Mouse (Mus musculus): ENCODE measurements at regions not wholly inside any gene's neighbourhood (a gene's known extent, or its start where the extent isn't known, plus 50 kb on each side); places are given as distances from the start of the nearest gene placed in this dataset.

DNA sequence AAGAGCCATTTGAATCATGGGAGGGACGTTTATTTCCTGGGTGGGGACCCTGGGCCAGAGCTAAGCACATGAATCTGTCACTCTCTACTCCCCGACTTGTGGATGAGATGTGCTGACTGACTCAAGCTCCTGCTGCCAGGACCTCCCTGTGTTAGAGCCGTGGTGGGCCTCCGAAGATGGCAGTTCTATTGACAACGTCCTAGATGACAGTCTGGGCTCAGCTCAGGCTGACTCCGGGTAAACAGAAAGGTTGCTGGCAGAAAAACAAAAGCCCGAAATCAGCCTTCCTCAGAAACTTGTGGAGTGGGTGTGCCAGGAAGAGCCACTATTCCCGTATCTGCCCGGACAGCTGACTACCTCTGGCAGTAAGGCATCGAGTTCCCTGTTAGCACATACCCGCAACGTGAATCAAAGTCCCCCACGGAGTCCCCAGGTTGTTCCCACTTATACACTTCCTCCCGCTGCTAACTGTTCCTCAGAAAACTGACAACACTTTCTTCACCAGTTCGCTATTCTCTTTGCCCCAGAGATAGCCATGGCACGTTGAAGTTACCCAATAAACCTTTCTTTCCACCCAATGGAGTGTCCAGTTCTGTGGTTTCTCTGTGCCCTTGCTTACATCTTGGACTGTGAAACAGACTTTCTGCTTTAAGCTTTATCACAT is 76.6 kb upstream of the Haao start:
- no peak for DNase-seq

DNA sequence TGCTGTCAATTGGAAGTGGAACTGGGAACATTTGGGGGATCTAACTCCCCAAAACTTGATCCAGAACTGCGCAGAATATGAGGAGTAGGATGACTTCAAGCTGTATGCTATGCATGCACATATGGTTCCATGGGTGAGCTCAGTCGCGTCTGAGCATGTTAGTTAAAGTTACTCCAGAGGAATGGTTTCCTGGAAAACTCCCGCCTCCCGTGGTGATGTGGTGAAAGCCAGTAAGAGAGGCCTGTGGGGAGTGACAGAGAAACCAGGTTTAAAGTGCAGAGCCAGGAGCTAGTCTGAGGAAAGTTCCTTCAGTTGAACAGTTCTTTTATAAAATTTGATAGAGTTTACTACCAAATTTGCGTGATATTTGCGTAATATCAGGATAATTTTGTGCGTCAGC is 73.1 kb upstream of the Haao start:
- no peak for DNase-seq

DNA sequence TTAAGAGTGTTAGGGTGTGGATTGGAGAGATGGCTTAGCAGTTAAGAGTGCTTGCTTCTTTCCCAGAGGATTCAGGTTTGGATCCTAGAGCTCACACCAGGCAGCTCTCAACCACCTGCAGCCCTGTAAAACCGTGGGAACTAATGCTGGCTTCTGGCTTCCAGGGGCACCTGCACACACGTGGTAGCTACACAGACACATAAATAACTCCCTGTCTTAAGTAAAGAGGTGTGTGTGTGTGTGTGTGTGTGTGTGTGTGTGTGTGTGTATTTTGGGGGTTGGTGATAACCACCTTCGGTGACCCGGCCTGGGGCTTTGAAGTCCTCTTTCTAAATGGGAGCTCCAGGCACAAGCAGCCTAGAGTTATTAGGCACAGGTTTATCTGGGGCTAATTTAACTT is 72.5 kb upstream of the Haao start:
- DNase-seq, result no peak

DNA sequence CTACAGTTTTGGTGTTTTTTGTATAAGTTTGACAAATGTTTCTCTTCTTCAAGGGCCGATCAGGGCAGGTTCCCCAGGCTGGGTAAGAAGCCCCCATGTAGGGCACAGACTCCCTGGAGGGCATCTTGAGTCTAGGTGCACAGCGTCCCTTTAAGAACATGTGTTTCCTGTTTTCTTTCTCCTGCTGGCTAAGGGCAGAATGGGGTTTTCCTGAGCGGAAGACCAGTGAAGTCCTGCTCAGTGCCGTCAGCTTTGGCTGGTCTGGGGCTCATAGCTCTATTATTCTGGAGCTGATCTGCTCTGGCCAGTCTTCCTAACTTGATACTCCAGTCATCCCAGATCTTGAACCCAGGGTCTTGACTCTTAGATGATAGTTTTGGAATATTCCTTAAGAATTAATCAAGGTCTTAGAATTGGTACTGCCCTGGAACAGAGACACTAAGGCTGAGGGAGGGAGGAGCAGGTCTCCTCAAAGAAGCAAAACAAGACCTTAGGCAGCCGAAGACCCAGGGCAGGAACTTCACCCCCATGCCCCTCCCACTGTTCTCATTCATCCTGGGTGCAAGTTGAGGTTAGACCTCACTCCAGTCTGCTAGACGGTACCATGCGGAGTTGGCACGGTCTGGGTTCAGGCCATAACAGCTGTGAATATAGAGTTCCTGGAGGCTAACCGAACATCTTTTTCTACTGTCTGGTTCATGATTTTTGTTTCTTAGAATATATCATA is 70.8 kb upstream of the Haao start:
- DNase-seq, result no peak

DNA sequence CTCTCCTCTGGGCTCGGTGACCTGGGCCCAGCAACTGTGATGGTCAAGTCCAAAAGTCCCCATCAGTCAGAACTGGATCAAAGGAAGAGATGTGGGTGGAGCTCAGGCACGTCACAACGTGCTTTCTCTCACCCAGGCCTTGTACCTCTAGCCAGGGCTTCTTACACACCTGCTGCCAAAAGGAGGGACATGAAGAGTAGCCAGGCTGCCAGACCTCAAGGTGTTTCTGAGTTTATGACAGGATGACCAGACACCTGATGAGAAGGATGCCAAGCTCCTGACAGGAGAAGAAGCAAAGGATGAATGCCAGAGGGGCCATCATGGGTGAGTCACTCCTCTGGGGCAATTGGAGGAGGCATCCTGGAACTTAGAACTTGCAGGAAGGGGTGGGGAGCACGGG is 70.0 kb upstream of the Haao start:
- DNase-seq, result peak; percentile 4

DNA sequence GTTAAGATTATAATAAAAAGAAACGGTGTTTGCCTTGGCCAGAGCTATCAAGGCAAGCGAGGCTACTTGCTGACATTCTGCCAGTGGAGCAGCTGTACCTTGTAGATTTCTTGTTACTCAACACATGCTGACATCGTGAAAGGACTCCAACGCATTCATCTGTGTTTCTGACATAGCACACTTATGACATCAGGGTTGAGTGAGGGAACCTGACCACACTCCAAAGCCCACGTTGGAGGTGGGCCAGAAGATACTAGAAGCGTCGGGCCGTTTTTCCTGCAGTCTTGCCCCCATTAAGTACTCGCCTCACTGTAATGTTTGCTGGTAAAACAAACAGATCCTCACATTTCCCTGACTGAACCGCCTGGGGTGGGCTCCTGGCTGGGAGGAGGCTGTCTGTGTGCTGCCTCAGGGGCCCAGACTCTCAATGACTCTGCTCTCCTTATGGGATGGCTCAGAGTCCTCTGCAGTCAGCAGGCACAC is 69.0 kb upstream of the Haao start:
- peak; percentile 15 for DNase-seq

DNA sequence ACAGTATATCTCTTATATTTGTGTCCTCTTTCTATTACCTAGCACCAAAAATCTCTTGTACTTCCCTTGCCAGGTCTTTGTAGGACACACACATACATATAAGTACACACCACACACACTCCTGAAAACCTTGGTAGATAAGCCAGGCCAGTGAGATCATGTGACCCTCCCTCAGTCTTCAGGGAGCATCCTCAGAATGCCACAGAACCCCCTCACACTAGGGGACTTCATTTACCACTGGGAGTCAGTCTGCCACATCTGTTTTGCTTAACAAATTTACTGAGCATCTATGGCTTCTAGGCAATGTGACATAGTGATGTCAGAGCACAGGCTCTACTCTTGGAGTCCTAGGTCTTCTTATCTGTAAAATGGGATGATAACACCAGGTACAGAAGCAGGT is 67.3 kb upstream of the Haao start:
- DNase-seq, result peak; percentile 2

DNA sequence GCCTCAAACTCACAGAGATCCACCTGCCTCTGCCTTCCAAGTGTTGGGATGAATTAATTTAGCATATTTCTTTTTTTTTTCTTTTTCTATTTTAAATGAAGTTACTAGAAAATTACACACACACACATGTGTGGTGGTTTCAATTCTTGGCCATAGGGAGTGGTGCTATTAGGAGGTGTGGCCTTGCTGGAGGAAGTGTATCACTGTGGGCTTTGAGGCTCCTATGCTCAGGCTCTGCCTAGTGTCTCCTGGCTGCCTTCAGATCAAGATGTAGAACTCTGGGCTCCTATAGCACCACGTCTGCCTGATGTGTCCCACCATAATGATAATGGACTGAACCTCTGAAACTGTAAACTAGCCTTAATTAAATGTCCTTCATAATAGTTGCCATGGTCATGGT is 66.8 kb upstream of the Haao start:
- DNase-seq, result no peak

DNA sequence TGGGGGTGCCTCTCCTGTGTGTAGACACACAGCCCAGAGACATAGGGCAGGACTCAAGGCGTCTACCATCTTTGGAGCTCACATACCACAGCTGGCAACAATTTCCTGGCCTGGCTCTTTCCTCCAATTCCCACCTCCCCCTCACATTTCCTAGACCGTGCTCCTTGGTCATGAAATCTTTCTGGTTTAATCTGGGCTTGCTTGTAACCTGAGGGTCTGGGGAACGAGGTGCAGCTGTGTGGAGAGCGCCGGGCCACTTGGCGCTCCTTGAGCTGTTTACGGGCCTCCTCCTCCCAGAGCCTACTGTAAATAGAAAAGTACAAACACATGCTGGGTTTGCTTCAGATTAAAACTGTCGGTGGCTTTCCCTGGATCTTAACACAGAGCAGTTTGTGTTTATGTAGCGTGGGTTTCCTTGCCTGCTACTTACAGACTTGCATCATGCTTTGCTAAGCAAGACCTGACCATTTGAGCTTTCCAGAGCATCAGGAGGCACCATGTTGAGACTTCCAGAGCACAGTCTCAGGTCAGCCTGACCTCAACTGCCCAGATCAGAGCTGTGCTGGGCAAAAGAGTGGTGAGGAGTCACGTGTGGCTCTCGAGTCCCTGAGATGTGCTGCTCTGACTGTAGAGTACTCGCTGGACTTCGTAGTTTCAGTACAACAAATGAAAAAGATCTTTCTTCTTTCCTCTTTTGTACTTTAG is 66.1 kb upstream of the Haao start:
- DNase-seq, result peak; percentile 1

DNA sequence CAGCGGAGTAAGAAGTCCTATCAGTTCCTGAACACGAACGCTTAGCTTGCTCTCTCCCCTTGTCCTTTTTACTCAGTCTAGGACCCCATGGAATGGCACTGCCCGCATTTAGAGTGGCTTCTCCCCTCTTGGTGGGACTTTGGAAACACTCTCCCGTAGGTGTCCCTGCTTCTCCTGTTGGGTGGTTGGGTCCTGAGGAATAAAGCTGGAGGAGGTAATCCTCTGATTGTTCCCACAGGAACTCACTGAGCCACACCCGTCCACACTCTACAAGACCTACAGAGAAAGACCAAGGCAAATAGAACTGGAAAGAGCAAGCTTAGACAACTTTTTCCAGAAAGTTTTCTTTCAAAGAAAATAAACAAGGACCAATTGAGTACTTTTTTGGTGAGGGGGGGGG is 64.7 kb upstream of the Haao start:
- DNase-seq, result no peak

DNA sequence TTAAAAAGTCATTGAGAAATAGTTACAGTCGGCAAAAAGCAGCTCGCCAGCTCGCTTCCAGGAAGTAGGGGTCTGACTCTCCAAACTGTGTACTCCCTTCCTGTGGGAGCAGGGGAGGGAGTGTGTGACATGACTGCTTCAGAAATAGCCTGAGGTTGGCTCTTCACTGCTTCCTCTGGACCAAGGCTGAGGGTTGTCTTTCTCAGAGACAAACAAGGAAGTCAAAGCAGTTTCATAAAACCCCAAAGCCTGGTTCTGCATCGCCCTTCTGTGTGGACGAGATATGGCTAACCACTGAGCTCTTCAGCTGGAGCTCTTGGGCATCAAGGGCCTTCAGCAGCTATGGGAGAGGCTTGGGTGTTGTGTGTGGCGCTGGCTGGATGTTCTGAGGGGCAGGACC is 61.0 kb upstream of the Haao start:
- DNase-seq, result no peak

DNA sequence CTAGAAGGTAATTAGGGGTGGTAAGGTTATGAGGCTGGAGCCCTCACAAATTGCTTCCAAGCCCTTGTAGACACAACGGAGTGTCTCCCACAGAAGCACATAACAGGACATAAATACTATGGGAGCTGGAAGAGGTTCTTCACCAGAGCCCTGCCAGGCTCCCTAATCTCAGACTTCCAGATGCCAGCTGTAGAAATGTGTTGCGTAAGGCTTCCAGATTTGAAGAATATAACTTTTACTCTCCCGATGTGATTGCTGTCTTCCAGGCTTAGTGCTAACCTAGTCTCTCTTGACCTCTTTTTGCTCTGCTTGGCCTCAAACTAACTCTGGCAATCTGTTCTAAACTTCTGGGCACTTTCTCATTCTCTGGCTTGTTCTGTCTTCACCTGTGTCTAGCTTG is 59.8 kb upstream of the Haao start:
- DNase-seq, result no peak

DNA sequence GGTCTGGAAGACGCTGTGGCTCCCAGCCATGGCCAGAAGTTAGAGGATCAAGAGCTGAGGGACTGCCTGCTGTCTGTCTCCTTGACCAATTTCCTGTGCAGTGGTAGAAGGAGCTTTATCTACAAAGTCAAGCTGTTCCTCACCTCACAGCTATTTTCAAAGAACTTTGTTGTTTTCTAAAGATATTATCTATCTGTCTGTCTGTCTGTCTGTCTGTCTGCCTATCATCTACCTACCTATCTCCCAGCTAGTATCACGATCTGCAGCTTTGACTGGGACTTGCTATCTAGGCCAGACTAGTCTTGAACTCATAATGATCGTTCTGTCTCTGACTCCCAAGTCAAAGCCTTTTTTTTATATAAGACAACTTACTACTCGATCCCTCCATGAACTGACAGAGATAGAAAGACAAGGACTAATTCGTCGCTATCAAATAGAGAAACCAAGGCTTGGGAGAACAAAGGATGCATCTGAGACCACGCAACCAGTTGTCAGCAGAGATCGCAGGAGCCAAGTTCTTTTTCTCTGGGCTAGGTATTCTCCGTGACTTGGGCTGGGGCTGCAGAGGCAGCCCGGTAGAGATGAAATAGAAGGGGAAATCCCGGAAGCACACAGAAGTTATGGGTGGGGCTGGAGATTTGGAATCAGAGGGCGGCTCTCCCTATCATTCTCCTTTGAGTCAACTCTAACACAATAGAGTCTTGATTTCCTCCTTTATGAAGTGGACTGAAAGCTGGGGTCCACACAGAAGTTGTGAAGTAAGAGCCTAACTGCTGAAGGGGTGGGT is 59.2 kb upstream of the Haao start:
- no peak for DNase-seq

DNA sequence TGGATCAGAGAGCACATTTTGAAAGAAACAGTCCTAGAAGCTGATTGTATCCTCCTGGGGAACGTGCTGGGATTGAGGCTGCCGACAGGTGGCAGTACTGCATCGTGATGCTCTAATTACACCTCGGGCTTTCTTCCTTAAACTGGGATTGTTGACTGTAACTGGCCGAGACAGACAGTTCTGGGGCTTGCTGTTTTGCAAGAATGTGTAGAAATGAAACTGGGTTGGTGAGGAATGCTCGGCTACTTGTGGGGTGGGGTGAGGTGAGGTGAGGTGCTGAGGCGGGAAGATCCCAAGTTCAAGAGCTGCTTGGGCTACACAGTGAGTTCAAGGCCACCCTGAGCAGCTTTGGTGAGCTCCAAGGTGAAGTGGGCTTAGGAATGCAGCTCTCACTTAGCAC is 55.7 kb upstream of the Haao start:
- DNase-seq, result peak; percentile 81

DNA sequence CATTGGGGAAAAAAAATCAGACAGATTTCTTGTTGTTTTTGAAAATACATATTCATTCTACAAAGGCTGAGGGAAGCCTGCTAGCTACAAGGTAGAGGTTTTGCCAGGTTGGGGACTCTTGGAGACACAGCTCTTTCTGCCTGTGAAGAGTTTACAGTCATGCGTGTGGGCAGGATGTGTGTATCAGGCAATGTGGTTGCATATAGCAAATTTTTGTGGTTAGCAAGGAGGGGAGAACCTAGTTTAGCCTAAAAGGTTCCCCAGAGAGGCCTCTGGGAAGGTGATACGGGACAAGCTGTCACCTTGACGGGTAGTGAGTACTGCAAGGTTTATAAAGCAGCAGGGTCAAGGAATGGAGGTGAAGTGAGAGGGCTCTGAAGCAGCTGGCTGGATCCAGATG is 54.8 kb upstream of the Haao start:
- DNase-seq, result no peak

DNA sequence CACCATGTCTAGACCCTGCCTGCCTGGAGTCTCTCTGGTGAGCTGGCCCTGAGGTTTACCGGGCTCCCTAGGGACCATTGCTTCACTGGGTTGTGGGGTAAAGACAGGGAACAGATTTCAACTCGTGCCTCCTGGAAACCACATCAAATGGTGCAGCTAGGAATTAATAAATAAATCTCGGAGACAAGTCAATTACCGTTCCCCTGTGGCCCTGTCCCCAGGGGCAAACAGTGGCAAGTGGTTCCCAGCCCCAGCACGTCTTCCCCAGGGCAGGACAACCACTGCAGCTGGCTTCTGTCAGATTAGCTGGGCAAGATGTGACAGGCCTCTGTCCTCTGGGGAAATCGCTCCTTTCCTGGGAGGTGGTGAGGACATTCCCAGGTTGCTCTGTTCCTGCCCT is 54.3 kb upstream of the Haao start:
- DNase-seq, result peak; percentile 73

DNA sequence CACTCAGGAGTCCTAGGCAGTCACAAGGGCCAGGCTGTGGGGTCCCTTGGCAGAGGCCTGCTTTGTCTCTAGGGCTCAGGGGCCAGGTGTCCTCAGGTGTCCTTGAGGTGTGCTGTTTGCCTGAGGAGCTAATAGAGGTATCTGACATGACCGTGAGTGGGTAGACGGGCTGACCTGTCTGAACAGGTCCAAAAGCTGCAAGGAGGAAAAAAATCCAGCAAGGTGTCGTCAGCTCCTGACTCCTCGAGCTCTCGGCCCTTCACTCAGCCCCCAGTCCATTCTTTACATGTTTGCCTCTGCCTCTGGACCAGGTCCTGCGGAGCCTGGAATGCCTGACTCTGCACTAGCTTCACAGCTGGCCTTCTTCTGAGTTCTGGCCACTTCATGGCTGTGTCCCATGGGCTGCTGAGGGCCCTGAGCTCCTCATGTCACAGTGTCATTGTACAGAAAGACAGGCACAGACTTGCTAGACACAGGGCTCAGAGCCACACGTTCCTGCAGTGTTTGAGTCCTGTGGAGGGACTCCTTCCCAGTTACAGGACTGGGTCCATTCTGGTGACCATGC is 51.9 kb upstream of the Haao start:
- DNase-seq, result no peak

DNA sequence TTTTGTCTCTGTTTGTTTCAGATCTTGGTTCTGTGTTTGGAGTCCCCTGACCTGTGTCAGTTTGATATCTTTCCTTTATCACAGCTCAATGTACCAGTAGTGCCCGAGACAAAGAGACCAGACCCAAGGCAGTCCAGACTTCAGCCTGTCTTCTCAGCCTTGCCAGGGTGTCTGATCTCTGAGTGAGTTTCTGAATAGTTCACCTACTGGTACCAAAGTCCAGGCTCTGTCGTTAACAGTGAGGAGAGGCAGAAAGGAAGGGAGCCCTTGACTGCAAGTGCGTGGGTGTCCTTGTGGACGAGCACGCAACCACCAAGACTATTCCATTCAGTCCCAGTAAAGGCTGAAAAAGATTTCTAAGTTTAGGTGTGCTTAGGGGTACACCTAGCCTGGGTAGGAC is 50.8 kb upstream of the Haao start:
- DNase-seq, result no peak
